Comparison of ENCODE assay signal across 16 mouse cellular contexts in the genomic region with DNA sequence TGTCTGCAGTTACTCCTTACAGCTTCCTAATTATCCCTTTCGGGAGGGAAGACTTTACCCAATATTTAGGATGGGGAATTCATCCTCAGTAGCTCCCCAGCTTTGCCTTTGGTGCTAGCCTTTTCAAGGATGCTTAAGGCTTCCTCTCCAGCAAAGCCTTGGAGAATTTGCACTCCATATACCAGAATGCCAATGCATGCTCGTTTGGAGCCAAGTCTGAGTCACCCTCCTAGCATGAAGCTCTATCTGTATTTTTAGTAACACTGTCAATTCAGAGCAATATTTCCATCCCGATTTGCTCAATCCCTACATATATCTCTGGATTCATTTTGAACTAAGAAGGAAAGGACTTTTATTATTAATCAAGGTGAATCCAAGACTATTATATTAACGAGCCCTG.
DNase-seq lines count a peak whose midpoint lies in the region; ATAC-seq lines count a peak whose summit lies in the region.
"Had no signal": no experiment of that assay in that cellular context is flagged by ENCODE, and none has a peak within 500 bp of the region (broad histone marks: within the 10 kb centered on the region; RNA-seq: fewer than 3 reads in every experiment).

No protein-coding gene starts in this region.

- H3K4me2 ChIP-seq in liver, embryonic 11.5 days = no peak overlapping the region
- H3K4me2 ChIP-seq: heart, embryonic 15.5 days; hindbrain, embryonic 15.5 days; lung, embryonic 15.5 days had no signal

- peak; percentile 100 for ATAC-seq in frontal cortex, adult (ENCODE audit: low TSS enrichment)
- ATAC-seq in inflammation-experienced regulatory T-cells, adult 6 months = no peak
- no peak for ATAC-seq in liver, embryonic 11.5 days (replicated peaks; ENCODE audit: low FRiP score)

- H3K9me3 ChIP-seq in liver, embryonic 11.5 days (ENCODE audit: control insufficient read depth, low read length) = no peaks in the 10 kb centered on the region
- H3K9me3 ChIP-seq: G1E; heart, embryonic 15.5 days; hindbrain, embryonic 15.5 days; lung, embryonic 15.5 days had no signal

- H3K36me3 ChIP-seq in liver, embryonic 11.5 days (ENCODE audit: control insufficient read depth, insufficient read depth, low read length) = no peaks in the 10 kb centered on the region
- H3K36me3 ChIP-seq: G1E; heart, embryonic 15.5 days; hindbrain, embryonic 15.5 days; lung, embryonic 15.5 days had no signal

- no peak overlapping the region for H3K4me3 ChIP-seq in liver, embryonic 11.5 days (ENCODE audit: low read depth, low read length)
- H3K4me3 ChIP-seq: heart, embryonic 15.5 days; hindbrain, embryonic 15.5 days; lung, embryonic 15.5 days; megakaryocyte, embryonic 14.5 days had no signal

- no peak overlapping the region for H3K9ac ChIP-seq in liver, embryonic 11.5 days (ENCODE audit: low read depth, low read length)
- H3K9ac ChIP-seq: heart, embryonic 15.5 days; hindbrain, embryonic 15.5 days; lung, embryonic 15.5 days had no signal

- 80% methylated on average over 4 of the region's 4 CpGs for whole genome bisulfite sequencing in liver, embryonic 11.5 days

- DNase-seq in frontal cortex, postnatal 10 days (ENCODE audit: low spot score in 2 of 2) = no peak
- peak; percentile 10 for DNase-seq in brain, embryonic 18.5 days (ENCODE audit: low read depth, low spot score)
- peak; percentile 7 to 9 for DNase-seq in frontal cortex, postnatal 14 days (ENCODE audit: low spot score in 2 of 2)
- peak; percentile 14 for DNase-seq in right cerebral cortex, postnatal 25 days
- no peak for DNase-seq in thymus, postnatal 25 days
- DNase-seq in liver, embryonic 11.5 days (ENCODE audit: low spot score) = no peak
- DNase-seq: gastrocnemius, postnatal 36 days; kidney, adult 9 months; liver had no signal

- H3K27ac ChIP-seq in liver, embryonic 11.5 days (ENCODE audit: low read depth, low read length) = no peak overlapping the region
- H3K27ac ChIP-seq: heart, embryonic 15.5 days; hindbrain, embryonic 15.5 days; lung, embryonic 15.5 days had no signal

- no peaks in the 10 kb centered on the region for H3K27me3 ChIP-seq in liver, embryonic 11.5 days (replicated peaks; ENCODE audit: control insufficient read depth, insufficient read depth, low read length)
- H3K27me3 ChIP-seq: heart, embryonic 15.5 days; hindbrain, embryonic 15.5 days; lung, embryonic 15.5 days; megakaryocyte, embryonic 14.5 days had no signal

- H3K4me1 ChIP-seq in liver, embryonic 11.5 days (replicated peaks; ENCODE audit: control insufficient read depth, insufficient read depth, low read length) = no peaks in the 10 kb centered on the region
- H3K4me1 ChIP-seq: heart, embryonic 15.5 days; hindbrain, embryonic 15.5 days; lung, embryonic 15.5 days; megakaryocyte, embryonic 14.5 days had no signal

Comparison
In these comparisons a context has a peak if more than half of its experiments do, and no peak if none do; other contexts are left out.
1. DNase-seq: peak in brain, embryonic 18.5 days (single experiment), frontal cortex, postnatal 14 days (2 of 2) and right cerebral cortex, postnatal 25 days (single experiment); none in frontal cortex, postnatal 10 days (0 of 2), thymus, postnatal 25 days (single experiment) and liver, embryonic 11.5 days (single experiment).